Mouse (Mus musculus): ENCODE data around the gene Cntnap1.

GRCm38 (mm10) chr11:101194643-101195042 lies 24.3 kb downstream of the Cntnap1 start:
- no peak for TF ChIP-seq CTCF (IDR thresholded peaks at IDR 0.05; ENCODE audit: borderline replicate concordance, insufficient read depth, low read depth, low read length)
- no peak for TF ChIP-seq POLR2A (IDR thresholded peaks at IDR 0.05; ENCODE audit: borderline replicate concordance, insufficient read depth, low read length)

All from cerebellum, adult 2 months (tissue).